Mouse (Mus musculus) cortical plate, adult 2 months (tissue): ENCODE results near the gene Prdx2. TPM values are rescaled to one million over a fixed set of nuclear protein-coding genes. Genes with fewer than 3 reads are reported as not detected.

Experiments
- H3K27ac ChIP-seq: fragments of 200-500 bp; 2 replicates; pipeline ENCODE4 v1.5.1; 2012; ENCODE audit warnings: low read length, control low read depth, inconsistent platforms; ENCODE audit not compliant: insufficient read depth
- H3K4me1 ChIP-seq: fragments of 200-500 bp; 2 replicates; pipeline ENCODE4 v1.6.1; 2011; ENCODE audit warnings: low read length; ENCODE audit not compliant: control insufficient read depth, insufficient read depth
- H3K4me3 ChIP-seq: fragments of 200-500 bp; 2 replicates; pipeline ENCODE4 v1.5.1; 2011; ENCODE audit warnings: mild to moderate bottlenecking, low read length, control low read depth; ENCODE audit not compliant: insufficient read depth
- CTCF ChIP-seq: fragments of 200-500 bp; IDR thresholded peaks from 2 replicates; pipeline ENCODE4 v1.5.1; 2011; ENCODE audit warnings: mild to moderate bottlenecking, control low read depth, low read length; ENCODE audit not compliant: insufficient read depth; ENCODE audit errors: extremely low read depth
- POLR2A ChIP-seq: fragments of 200-500 bp; IDR thresholded peaks from 2 replicates; pipeline ENCODE4 v1.6.1; 2011; ENCODE audit warnings: mild to moderate bottlenecking, low read length, control low read depth; ENCODE audit not compliant: insufficient read depth; ENCODE audit errors: extremely low read depth
- polyA plus RNA-seq: library from polyadenylated mRNA; depleted of rRNA; stranded (reverse); fragments of >200 nt; gene quantifications from 2 replicates; pipeline ENCODE4 v1.2.3, GENCODE M21; 2012; rRNA removed

Gene Prdx2
- polyA plus RNA-seq, 1 experiment, result 287 TPM

DNA sequence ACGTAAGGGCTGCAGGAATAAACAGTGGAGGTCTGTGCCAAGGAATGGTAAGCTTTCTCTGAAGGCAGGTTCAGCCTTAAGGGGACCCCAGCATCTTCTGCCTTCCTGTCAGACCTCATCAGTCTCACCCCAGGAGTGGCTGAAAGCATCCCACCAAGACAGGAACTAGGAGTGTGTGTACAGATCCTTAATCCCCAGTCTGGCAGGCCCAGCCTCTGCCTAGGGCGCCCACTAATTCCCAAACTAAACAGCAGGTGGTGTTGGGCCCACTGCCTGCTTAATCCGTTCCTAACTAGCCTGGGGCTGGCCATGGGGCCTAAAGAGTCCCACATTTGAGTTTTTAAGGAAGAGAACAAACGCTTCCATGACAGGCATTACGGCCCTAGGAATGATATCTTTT, 47.8 kb downstream of the Prdx2 start:
- Histone ChIP-seq H3K4me3 (no peak overlapping the region), H3K27ac (no peak overlapping the region), H3K4me1 (no peaks in the 10 kb centered on the region)
- no peak for TF ChIP-seq POLR2A
- TF ChIP-seq CTCF, result no peak

DNA sequence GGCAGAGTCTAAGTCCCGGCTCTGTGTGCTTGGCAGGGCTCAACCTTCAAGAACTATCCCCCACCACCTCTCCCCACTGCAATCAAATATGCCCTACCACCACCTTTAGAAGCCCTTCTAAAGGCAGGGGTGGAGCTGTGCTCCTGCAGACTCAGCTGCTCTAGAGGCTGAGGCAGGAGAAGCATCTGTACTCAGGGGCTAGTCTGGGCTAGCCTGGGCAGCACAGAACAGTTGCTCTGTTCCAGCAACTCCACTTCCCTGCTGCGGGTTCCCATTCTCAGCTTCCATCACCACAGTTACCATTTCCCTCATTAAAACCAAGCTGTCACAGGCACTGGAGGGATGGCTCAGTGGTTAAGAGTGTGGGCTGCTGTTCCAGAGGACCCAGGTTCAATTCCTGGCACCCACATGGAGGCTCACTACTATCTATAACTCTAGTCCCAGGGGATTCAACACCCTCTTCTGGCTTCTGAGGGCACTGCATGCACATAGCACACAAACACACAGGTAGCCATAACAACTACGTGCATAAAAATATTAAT, 52.2 kb downstream of the Prdx2 start:
- no peak overlapping the region for H3K27ac ChIP-seq
- TF ChIP-seq CTCF (no peak), POLR2A (no peak)
- H3K4me1 ChIP-seq, result peaks cover 7% of the 10 kb centered on the region
- no peak overlapping the region for H3K4me3 ChIP-seq

DNA sequence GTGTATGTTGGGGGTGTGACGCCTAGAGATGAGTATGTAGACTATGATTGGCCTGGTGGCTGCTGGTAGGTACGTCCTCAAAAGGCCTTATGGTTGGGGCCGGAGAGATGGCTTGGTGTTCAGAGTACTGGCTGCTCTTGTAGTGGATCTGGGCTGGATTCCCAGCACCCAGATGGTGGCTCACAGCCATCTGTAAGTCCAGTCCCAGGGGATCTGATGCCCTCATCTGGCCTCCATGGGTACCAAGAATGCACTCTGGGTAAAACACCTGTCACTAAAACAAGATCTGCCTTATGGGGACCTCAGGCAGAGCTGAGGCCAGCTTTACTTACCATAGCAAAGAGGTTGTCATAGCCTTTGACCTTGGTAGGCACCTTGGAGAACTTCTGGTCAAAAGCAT, 54.5 kb downstream of the Prdx2 start:
- Histone ChIP-seq H3K4me3 (peak overlapping the region; percentile 96; the same call in 1 of the 2 replicates), H3K4me1 (peaks cover 10% of the 10 kb centered on the region), H3K27ac (no peak overlapping the region)
- TF ChIP-seq CTCF, result no peak
- TF ChIP-seq POLR2A, result no peak

Other genes with a start within 250 kb of the Prdx2 start
- gene G430095P16Rik, start 246.6 kb upstream of the Prdx2 start, polyA plus RNA-seq, result 0.30 and 0.42 TPM in 2 replicates
- 82.8 and 89.1 TPM in 2 replicates for gene Nfix, start 169.2 kb upstream of the Prdx2 start, polyA plus RNA-seq
- gene Dand5, start 146.8 kb upstream of the Prdx2 start, polyA plus RNA-seq, result 14.9 and 16.0 TPM in 2 replicates
- gene Gadd45gip1, start 138.1 kb upstream of the Prdx2 start, polyA plus RNA-seq, result 26.0 and 31.2 TPM in 2 replicates
- 84.7 and 85.9 TPM in 2 replicates for gene Rad23a, start 128.9 kb upstream of the Prdx2 start, polyA plus RNA-seq
- gene Calr, start 122.7 kb upstream of the Prdx2 start, polyA plus RNA-seq, result 437 and 467 TPM in 2 replicates
- gene Farsa, start 112.6 kb upstream of the Prdx2 start, polyA plus RNA-seq, result 58.7 and 60.4 TPM in 2 replicates
- 3.7 and 4.2 TPM in 2 replicates for gene Syce2, start 97.5 kb upstream of the Prdx2 start, polyA plus RNA-seq
- gene Gcdh, start 75.7 kb upstream of the Prdx2 start, polyA plus RNA-seq, result 81.5 and 91.9 TPM in 2 replicates
- 0.23 and 0.35 TPM in 2 replicates for gene Klf1, start 67.7 kb upstream of the Prdx2 start, polyA plus RNA-seq
- gene Dnase2a, start 61.0 kb upstream of the Prdx2 start, polyA plus RNA-seq, result 6.1 and 6.7 TPM in 2 replicates
- 76.0 and 79.7 TPM in 2 replicates for gene Mast1, start 32.2 kb upstream of the Prdx2 start, polyA plus RNA-seq
- gene Rtbdn, start 22.6 kb upstream of the Prdx2 start, polyA plus RNA-seq, result 6.0 and 6.1 TPM in 2 replicates
- not detected in 2 replicates for gene Gm49661, start 154 bp upstream of the Prdx2 start, polyA plus RNA-seq
- 37.3 and 37.7 TPM in 2 replicates for gene Rnaseh2a, start 180 bp downstream of the Prdx2 start, polyA plus RNA-seq
- 57.5 and 81.7 TPM in 2 replicates for gene Junb, start 9.1 kb downstream of the Prdx2 start, polyA plus RNA-seq
- 15.6 and 19.2 TPM in 2 replicates for gene Hook2, start 21.0 kb downstream of the Prdx2 start, polyA plus RNA-seq
- gene Best2, start 44.9 kb downstream of the Prdx2 start, polyA plus RNA-seq, result not detected in 2 replicates
- 267 and 268 TPM in 2 replicates for gene Asna1, start 55.7 kb downstream of the Prdx2 start, polyA plus RNA-seq
- gene Trir, start 57.2 kb downstream of the Prdx2 start, polyA plus RNA-seq, result 118 and 119 TPM in 2 replicates
- gene Tnpo2, start 67.3 kb downstream of the Prdx2 start, polyA plus RNA-seq, result 110 and 112 TPM in 2 replicates
- 45.1 and 45.8 TPM in 2 replicates for gene Fbxw9, start 90.5 kb downstream of the Prdx2 start, polyA plus RNA-seq
- gene Gm5741, start 98.4 kb downstream of the Prdx2 start, polyA plus RNA-seq, result not detected in 2 replicates
- 70.6 and 74.6 TPM in 2 replicates for gene Dhps, start 102.2 kb downstream of the Prdx2 start, polyA plus RNA-seq
- gene Wdr83os, start 111.2 kb downstream of the Prdx2 start, polyA plus RNA-seq, result 120 and 139 TPM in 2 replicates
- gene Wdr83, start 111.7 kb downstream of the Prdx2 start, polyA plus RNA-seq, result 54.7 and 56.4 TPM in 2 replicates
- gene Man2b1, start 113.7 kb downstream of the Prdx2 start, polyA plus RNA-seq, result 49.2 and 50.1 TPM in 2 replicates
- 3.7 and 4.2 TPM in 2 replicates for gene Zfp791, start 153.5 kb downstream of the Prdx2 start, polyA plus RNA-seq
- not detected in 2 replicates for gene Cks1brt, start 182.3 kb downstream of the Prdx2 start, polyA plus RNA-seq